Mouse (Mus musculus): ENCODE measurements around the gene Psen1. TPM values are rescaled to one million over a fixed set of nuclear protein-coding genes. Genes with fewer than 3 reads are reported as not detected.

The Psen1 gene
- polyA plus RNA-seq, 1 experiment from 2014 or later = 73.1 TPM

DNA sequence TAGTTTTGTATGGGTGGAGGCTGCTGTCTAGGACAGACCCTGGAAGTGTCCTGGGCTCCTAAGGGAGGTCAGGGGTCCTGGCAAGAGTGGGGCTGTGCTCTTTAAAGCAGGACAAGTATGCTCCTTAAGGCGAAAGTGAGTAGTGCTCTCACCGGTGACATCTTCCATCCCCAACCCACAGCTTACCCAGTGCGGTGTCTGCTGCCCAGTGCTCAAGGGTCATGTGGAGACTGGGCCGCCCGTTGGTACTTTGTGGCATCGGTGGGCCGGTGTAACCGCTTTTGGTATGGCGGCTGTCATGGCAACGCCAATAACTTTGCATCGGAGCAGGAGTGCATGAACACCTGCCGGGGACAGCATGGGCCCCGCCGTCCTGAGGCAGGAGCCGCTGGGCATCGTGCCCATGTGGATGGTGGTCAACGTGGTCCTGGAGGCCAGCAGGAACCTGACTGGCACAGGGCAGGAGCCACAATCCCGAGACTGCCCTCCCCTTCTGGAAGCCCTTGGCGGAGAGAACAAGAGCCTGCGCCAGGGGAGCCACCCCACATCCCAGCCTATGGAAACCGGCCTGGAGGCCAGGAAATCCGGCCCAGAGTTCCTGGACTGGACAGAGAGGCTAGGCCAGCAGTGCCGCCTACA is 93.8 kb downstream of the Psen1 start:
- Histone ChIP-seq H3K36me3 (no peaks in the 10 kb centered on the region), H3K4me2 (replicated peaks) (no peak overlapping the region), H3K9ac (replicated peaks) (no peak overlapping the region), H3K4me1 (peaks cover 12% of the 10 kb centered on the region; the same call in 1 of the 2 replicates), H3K27me3 (no peaks in the 10 kb centered on the region; the same call in 1 of the 2 replicates), H3K4me3 (no peak overlapping the region), H3K27ac (replicated peaks) (no peak overlapping the region), H3K9me3 (no peaks in the 10 kb centered on the region)
- WGBS = 76% methylated on average over 23 of the region's 23 CpGs
- ATAC-seq (ENCODE audit: low FRiP score, low read depth) = no peak

DNA sequence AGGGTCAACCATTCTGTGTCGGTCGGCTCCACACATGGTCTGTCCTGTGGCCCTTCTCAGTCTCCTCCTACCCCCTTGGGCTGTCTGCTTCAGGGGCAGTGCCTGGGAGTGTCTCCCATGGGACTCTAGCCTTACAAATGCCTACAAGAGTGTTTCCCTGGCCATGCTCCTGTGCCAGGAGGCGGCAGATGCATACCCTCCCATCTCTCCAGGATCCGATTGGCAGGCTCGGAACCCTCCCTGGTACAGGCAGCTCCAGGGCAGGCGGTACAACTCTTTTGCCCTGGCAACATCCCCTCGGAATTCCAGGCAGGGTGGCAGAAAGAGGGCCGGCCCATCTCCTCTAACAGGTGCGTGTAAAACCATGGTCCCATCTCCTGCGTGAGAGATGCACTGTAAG is 94.7 kb downstream of the Psen1 start:
- Histone ChIP-seq H3K4me3 (no peak overlapping the region), H3K36me3 (no peaks in the 10 kb centered on the region), H3K27ac (replicated peaks) (no peak overlapping the region), H3K9ac (replicated peaks) (no peak overlapping the region), H3K9me3 (no peaks in the 10 kb centered on the region), H3K4me2 (replicated peaks) (no peak overlapping the region), H3K4me1 (peaks cover 12% of the 10 kb centered on the region; the same call in 1 of the 2 replicates), H3K27me3 (no peaks in the 10 kb centered on the region; the same call in 1 of the 2 replicates)
- 91% methylated on average over 10 of the region's 10 CpGs for WGBS
- ATAC-seq (ENCODE audit: low FRiP score, low read depth) = no peak

Other genes starting within 250 kb of the Psen1 start
- gene Dpf3, start 200.4 kb upstream of the Psen1 start, polyA plus RNA-seq (2016; fragmentation: Nextera tagmentation; extraction: Ambion mirVana) = 17.4 and 19.3 TPM in 2 replicates
- 27.4 and 30.5 TPM in 2 replicates for gene Dcaf4, start 167.7 kb upstream of the Psen1 start, polyA plus RNA-seq (2016; fragmentation: Nextera tagmentation; extraction: Ambion mirVana)
- 35.2 and 37.0 TPM in 2 replicates for gene Zfyve1, start 90.9 kb upstream of the Psen1 start, polyA plus RNA-seq (2016; fragmentation: Nextera tagmentation; extraction: Ambion mirVana)
- 295 and 322 TPM in 2 replicates for gene Rbm25, start 56.9 kb upstream of the Psen1 start, polyA plus RNA-seq (2016; fragmentation: Nextera tagmentation; extraction: Ambion mirVana)
- 0.05 and 0.07 TPM in 2 replicates for gene Papln, start 75.5 kb downstream of the Psen1 start, polyA plus RNA-seq (2016; fragmentation: Nextera tagmentation; extraction: Ambion mirVana)
- gene Numb, start 233.8 kb downstream of the Psen1 start, polyA plus RNA-seq (2016; fragmentation: Nextera tagmentation; extraction: Ambion mirVana) = 31.9 and 33.0 TPM in 2 replicates

Measured in midbrain, embryonic 12.5 days (tissue).